Mouse (Mus musculus): ENCODE results near the gene Myo18b. TPM values are rescaled to one million over a fixed set of nuclear protein-coding genes. Genes with fewer than 3 reads are reported as not detected.
A peak's percentile ranks its signal among the peaks of the same experiment; 100 is the strongest.

The Myo18b gene
- total RNA-seq, 2 experiments from 2014 or later = 5.1 to 5.4 TPM

- no peak for DNase-seq (ENCODE audit: extremely low spot score in 1 of 2, low spot score in 2 of 2)
- intact Hi-C loops (cut with DNase I) = no loop called here
Observed at GRCm38 (mm10) chr5:112834896-112835295, 61.3 kb downstream of the Myo18b start.

GRCm38 (mm10) chr5:112833866-112834265 lies 62.3 kb downstream of the Myo18b start:
- intact Hi-C loops (cut with DNase I) = no loop called here
- DNase-seq (ENCODE audit: extremely low spot score in 1 of 2, low spot score in 2 of 2) = no peak

- DNase-seq (ENCODE audit: extremely low spot score in 1 of 2, low spot score in 2 of 2) = no peak
Observed at GRCm38 (mm10) chr5:112825091-112825794, 70.9 kb downstream of the Myo18b start.

GRCm38 (mm10) chr5:112824376-112824775 lies 71.8 kb downstream of the Myo18b start:
- no peak for DNase-seq (ENCODE audit: extremely low spot score in 1 of 2, low spot score in 2 of 2)
- intact Hi-C loops (cut with DNase I) = no loop called here

More at GRCm38 (mm10) chr5:112825091-112825794, 70.9 kb downstream of the Myo18b start:
- intact Hi-C loops (cut with DNase I) = no loop called here

GRCm38 (mm10) chr5:112822426-112822825 lies 73.7 kb downstream of the Myo18b start:
- intact Hi-C loops (cut with DNase I) = no loop called here

GRCm38 (mm10) chr5:112815051-112815450 lies 81.1 kb downstream of the Myo18b start:
- intact Hi-C loops (cut with DNase I) = no loop called here
- DNase-seq (ENCODE audit: extremely low spot score in 1 of 2, low spot score in 2 of 2) = no peak

More at GRCm38 (mm10) chr5:112822426-112822825, 73.7 kb downstream of the Myo18b start:
- DNase-seq (ENCODE audit: extremely low spot score in 1 of 2, low spot score in 2 of 2) = no peak

- intact Hi-C loops (cut with DNase I) = no loop called here
- no peak for DNase-seq (ENCODE audit: extremely low spot score in 1 of 2, low spot score in 2 of 2)
Observed at GRCm38 (mm10) chr5:112807629-112808028, 88.5 kb downstream of the Myo18b start.

- no peak for DNase-seq (ENCODE audit: extremely low spot score in 1 of 2, low spot score in 2 of 2)
- intact Hi-C loops (cut with DNase I) = no loop called here
Observed at GRCm38 (mm10) chr5:112796086-112796485, 100.1 kb downstream of the Myo18b start.

- intact Hi-C loops (cut with DNase I) = no loop called here
- DNase-seq (ENCODE audit: extremely low spot score in 1 of 2, low spot score in 2 of 2) = no peak
Observed at GRCm38 (mm10) chr5:112791792-112792780, 104.1 kb downstream of the Myo18b start.

GRCm38 (mm10) chr5:112790376-112791111 lies 105.6 kb downstream of the Myo18b start:
- intact Hi-C loops (cut with DNase I) = no loop called here
- no peak for DNase-seq (ENCODE audit: extremely low spot score in 1 of 2, low spot score in 2 of 2)

- intact Hi-C loops (cut with DNase I) = no loop called here
- no peak for DNase-seq (ENCODE audit: extremely low spot score in 1 of 2, low spot score in 2 of 2)
Observed at GRCm38 (mm10) chr5:112788441-112788840, 107.7 kb downstream of the Myo18b start.

- intact Hi-C loops (cut with DNase I) = no loop called here
- no peak for DNase-seq (ENCODE audit: extremely low spot score in 1 of 2, low spot score in 2 of 2)
Observed at GRCm38 (mm10) chr5:112786788-112787187, 109.4 kb downstream of the Myo18b start.

GRCm38 (mm10) chr5:112786031-112786430 lies 110.1 kb downstream of the Myo18b start:
- intact Hi-C loops (cut with DNase I) = no loop called here
- DNase-seq (ENCODE audit: extremely low spot score in 1 of 2, low spot score in 2 of 2) = no peak

- peak in 1 of 2 experiments; percentile 43 for DNase-seq (ENCODE audit: extremely low spot score in 1 of 2, low spot score in 2 of 2)
- intact Hi-C loops (cut with DNase I) = no loop called here
Observed at GRCm38 (mm10) chr5:112781719-112782118, 114.4 kb downstream of the Myo18b start.

GRCm38 (mm10) chr5:112781231-112781630 lies 114.9 kb downstream of the Myo18b start:
- DNase-seq (ENCODE audit: extremely low spot score in 1 of 2, low spot score in 2 of 2) = no peak
- intact Hi-C loops (cut with DNase I) = no loop called here

- intact Hi-C loops (cut with DNase I) = no loop called here
- peak; percentile 39 to 68 for DNase-seq (ENCODE audit: extremely low spot score in 1 of 2, low spot score in 2 of 2)
Observed at GRCm38 (mm10) chr5:112780383-112780782, 115.8 kb downstream of the Myo18b start.

- DNase-seq (ENCODE audit: extremely low spot score in 1 of 2, low spot score in 2 of 2) = peak in 1 of 2 experiments; percentile 17
- intact Hi-C loops (cut with DNase I) = no loop called here
Observed at GRCm38 (mm10) chr5:112776781-112777405, 119.3 kb downstream of the Myo18b start.

GRCm38 (mm10) chr5:112773429-112773828 lies 122.7 kb downstream of the Myo18b start:
- DNase-seq (ENCODE audit: extremely low spot score in 1 of 2, low spot score in 2 of 2) = no peak
- intact Hi-C loops (cut with DNase I) = no loop called here

Measured in left cerebral cortex, postnatal 10 days (tissue).